Mouse (Mus musculus): Measurements from ENCODE around the gene Ergic1.

DNA sequence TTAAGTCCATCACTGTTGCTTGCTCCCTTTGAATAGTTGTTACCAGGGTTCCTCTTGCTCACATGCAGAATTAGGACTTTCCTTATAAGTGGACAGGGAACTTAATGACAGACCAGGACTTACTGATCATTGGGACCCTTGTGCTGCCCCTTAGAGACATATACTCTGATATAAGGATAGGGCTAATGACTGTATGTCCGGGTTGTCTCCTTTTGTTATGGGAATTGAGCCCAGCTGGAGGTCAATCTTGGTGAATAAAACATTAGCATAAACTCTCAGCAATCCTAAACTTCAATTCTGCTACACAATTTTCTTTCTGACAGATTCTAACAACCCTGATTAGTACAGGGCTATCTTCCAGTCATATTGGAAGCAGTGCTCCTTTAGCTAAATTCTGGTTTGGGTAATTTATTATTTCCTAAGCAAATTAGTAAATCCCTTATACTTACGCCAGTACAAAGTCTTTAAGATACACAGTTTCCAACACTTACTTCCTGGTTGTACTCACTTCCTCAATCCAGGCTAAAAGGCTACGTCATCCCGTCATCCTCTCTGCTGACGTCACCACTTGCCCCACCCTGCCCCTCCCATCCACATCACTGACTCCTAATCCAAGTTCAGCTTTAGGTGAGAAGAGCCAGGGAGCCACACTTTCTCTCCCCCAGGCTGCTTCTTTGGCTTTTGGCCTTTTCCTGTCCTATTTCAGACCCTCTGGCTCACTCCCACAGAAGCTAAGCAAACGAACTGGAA lies 23.4 kb upstream of the Ergic1 start:
- TF ChIP-seq EP300 (IDR thresholded peaks at IDR 0.05; ENCODE audit: low read depth): no peak
- no peak for TF ChIP-seq CTCF (IDR thresholded peaks at IDR 0.05; ENCODE audit: low read depth)
